Mouse (Mus musculus): ENCODE measurements around the gene Svs1. TPM values are rescaled to one million over a fixed set of nuclear protein-coding genes. Genes with fewer than 3 reads are reported as not detected.

Svs1 gene
- total RNA-seq, 2 experiments from 2014 or later, result not detected

DNA sequence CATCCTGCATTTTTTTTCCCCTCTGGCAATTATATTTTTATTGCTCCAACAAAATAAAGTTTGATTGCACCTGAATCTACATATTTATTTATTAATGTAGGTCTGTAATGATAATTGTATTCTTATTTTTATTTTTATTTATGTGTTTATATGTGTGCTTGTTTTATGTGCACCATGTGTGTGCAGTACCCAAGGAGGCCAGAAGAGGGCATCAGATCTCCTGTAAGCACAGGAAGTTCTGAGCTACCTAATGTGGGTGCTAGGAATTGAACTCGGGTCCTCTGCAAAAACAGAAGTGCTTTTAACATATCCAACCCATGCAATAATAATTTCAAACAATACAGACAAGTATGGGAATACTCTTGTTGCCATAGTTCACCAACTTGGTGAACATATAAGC, 23.0 kb downstream of the Svs1 start:
- DNase-seq (ENCODE audit: low spot score in 2 of 2), result no peak

DNA sequence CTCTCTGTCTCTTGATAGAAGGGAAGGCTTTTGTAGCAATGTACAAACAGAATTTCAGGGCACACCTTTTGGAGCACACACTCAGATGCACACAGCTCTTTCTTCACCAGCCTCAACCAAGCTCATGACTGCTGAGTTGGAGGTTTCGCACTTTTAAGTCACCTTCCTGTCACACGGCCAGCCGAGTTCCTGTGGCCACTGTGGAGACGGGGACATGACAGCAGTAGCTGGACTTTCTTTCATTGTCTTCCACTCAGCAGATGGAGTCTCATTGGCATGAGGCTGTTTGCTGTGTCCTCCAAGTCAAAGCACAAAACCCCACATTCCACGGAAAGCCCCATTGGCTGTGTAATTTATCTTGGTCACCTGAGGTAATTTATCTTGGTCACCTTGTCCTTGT, 24.5 kb downstream of the Svs1 start:
- no peak for DNase-seq (ENCODE audit: low spot score in 2 of 2)

DNA sequence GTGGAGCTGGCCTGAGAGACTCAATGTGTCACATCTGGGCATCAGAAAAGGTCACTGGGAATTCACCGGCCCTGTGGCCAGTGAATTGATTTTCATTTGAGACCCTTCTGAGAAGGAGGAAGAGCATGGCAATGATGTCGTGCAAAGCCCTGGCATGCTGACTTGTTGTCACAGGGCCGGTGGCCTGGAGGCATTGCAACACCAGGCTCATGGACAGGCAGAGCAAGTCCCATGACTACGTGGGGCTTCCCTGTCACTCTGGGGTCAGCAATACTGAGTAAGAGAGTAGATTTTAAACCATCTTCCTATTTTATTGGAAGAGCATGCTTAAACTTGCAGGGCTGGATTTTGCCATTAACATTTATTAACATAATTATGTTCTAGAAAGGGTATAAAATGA, 26.4 kb downstream of the Svs1 start:
- no peak for DNase-seq (ENCODE audit: low spot score in 2 of 2)

DNA sequence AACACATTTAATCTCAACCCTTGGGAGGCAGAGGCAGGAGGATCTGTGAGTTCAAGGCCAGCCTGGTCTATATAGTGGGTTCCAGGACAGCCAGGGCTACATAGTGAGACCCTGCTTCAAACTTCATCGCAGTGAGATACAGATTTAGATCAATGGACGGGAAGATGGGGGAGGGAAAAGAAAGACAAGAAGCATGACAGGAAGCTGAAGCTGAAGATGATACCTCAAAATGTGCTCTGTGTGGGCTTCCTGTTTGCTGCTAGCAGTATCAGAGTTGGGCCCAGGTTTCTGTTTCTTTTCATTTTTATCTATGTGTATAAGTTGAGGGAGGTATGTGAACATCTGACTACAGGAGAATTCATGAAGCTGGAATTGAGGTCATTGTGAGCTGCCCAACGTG, 26.8 kb downstream of the Svs1 start:
- DNase-seq (ENCODE audit: low spot score in 2 of 2), result no peak

DNA sequence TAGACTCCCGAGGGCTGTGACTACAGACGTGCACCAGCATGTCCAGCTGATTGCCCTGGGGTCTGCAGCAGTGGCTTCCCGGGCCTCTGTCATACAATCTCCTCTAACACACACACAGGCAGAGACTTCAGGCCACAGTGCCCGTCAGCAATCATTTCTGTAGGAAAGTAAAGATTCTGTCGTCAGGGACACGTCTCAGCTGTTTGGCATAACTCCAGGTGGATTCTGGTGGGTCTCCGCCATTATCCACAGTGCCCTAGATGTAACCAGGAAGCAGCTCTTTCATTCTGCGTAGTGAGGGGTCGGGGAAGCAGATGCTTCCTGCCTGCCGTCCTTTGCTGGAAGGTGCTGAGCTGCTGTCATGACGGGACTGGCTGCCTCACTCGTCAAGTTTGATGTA, 30.5 kb downstream of the Svs1 start:
- no peak for DNase-seq (ENCODE audit: low spot score in 2 of 2)

DNA sequence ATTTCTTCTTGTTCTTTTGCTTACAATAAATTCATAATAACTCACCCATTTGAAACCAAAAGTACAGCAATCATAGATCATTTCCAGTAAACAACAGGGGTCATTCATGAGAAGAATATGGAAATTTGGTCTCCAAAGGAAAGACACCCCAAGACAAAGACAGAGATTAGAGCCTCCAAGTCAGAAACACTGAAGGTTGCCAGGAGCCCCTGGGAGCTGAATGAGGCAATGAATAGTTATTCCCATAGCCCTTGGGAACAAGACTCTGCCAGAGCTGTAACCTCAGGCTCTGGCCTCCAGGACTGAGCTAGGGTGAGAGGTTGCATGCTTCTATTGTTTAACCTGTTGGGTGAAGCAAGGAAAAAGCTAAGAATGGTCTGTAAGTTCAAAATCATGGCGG, 32.7 kb downstream of the Svs1 start:
- DNase-seq (ENCODE audit: low spot score in 2 of 2), result no peak

DNA sequence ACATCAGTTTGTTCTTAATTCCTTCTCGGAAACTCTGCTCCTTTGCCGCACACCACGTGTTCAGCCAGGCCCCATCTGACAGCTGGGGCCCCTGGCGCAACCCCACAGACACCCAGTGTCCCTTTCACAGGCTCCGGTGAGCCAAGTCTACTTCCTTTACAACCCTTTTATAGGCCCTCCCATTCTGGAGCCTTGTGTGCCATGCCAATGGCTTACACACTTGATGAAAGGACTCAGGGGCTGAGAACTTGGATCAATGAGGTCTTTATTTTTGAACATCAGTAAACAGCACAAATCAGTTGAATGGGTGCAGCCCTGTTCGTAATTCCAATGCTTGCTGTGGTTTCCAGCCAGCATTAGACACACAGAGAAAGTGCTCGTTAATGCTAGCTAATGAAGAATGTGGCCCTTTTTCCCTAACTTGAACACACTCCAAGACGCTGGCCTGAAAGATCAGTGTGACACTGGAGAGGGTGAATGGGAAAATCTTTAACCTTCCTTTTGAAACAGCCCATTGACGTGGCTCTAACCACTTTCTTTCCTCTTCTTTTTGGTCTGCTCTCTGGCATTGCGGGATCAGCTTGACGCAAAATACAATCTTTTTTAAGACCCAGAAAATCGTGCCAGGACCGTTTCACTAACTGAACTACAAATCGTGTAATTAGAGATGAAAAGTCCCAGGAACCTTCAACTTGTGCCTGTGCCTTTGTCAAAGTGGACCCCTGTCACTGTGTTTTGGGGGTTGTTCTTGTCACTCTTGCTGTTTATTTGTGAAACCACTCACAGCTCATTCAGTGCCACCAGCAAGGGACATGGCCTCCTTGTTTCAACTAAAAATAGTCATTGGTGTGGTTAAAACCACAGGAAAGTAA, 34.7 kb downstream of the Svs1 start:
- no peak for DNase-seq (ENCODE audit: low spot score in 2 of 2)

DNA sequence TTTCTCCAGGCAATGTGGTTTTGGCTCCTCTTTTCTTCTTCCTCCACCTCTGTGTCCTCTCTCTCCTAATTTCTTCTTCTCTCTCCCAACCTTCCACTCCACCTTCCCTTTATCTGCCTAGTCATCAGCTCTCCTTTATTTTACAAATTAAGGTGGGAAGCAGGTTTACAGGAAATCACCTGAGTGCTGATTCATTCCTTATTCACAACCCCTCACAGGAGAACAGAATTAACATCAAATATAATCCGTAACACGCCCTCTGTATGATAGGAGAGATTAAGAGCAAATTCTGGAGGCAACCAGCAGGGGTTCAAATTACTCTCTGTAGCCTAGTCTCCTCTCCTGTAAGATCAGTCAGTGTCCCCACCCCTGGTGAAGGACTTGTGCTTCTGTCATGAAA, 35.7 kb downstream of the Svs1 start:
- DNase-seq (ENCODE audit: low spot score in 2 of 2), result no peak

DNA sequence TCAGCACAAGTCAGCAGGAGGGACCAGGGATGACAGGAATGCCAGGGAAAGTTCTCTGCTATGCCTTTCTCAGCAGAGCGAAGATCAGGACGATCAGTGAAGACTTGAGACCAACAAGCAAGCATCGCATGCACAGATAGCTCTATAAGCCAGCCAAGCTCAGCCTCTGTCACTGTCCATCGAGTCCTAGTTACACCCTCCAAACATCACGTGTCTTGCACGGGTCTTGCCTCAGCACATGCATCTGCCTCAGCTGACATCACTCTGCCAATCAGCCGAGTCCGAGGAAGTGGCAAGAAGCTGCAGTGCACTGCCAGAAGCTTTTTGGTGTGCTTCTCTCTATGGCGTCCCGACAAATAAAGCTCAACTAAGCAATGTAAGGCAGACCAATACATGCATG, 36.7 kb downstream of the Svs1 start:
- DNase-seq (ENCODE audit: low spot score in 2 of 2), result no peak

DNA sequence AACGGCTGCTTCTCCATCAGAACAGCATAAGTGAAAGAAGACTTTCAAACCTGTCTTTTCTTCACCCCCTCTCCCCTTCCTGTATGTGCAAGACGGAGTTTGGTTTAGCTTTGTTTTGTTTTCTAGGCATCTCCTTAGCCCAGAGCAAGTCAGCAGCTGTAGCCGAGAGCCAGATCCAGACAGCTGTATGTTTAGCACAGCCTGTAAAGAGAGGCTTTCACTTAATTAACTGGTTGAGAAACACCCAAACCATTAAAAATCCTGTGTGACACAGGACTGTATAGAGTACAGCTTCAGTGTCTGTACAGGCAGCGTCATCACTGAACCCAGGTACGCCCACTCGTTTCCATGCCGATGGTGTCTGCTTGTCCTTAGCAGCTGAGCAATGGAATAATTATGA, 38.6 kb downstream of the Svs1 start:
- no peak for DNase-seq (ENCODE audit: low spot score in 2 of 2)

DNA sequence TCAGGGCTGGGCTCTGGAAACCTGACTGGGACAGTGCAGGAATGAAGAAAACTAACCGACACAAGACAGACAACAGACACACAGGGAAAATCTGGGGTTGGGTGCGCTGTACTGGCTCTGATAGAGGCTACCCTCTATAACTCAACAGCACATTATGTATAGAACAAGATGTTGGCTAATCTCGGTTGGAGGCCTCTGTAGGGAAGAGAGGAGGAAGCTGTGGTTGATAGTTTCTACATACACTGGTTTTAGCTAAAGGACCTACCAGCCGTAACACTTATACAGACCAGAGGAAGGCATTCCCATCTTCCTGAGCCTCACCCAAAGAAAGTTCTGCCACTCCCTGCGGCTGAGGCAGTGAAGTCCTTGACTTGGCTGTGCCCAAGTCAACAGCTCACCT, 39.8 kb downstream of the Svs1 start:
- DNase-seq (ENCODE audit: low spot score in 2 of 2), result no peak

DNA sequence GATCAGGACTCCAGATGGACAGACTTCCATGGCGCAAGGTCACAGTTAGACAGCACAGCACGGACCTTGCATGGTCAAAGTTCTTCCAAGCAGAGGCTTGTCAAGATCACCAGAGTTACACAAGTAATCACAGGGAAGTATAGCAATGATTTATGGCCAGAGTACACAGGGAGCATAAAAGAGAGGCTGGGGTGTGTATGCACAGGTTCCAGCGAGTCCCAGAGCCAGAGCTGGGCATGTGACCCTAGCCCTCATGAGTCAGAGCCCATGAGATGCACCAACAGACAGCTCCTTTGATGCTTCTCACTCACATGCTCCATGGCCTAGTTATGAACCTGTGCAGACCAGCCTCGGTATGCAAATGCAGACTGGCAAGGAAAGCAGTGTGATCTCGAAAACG, 41.4 kb downstream of the Svs1 start:
- no peak for DNase-seq (ENCODE audit: low spot score in 2 of 2)

DNA sequence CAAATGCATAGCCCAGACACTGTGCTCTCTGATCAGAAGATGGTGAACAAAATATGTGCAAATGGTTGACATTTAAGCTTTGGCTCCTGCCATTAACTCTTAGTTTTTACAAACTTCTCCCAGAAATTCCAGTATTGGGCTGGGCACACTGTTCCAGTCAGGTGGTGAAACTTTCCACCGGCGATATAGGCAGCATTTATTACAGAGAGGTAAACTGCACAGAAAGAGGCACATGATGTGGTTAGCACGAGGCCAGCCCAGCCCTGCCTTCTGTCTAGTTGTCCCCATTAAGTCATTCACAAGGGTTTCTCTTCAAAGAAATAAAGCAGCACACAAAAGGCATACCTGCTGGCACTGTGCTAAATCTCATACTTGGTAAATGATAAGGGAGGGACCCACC, 42.0 kb downstream of the Svs1 start:
- DNase-seq (ENCODE audit: low spot score in 2 of 2), result no peak

DNA sequence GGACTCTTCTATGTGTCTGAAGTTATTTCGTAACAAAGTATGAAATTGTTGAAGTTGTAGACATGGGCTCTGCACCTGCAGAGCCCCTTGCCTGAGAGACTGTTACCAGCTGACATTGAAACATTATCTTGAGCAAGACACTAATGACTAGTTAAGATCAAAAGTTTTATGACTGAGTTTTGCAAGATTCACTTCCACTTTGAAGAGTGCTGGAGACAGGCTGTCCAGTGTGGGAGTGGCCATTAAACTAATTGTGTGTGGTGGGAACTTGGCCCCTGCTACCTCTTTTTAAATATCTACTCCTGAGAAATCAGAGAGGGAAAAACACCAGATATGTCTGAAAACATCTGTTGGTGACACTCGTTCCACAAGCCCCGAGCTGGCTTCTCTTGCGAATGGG, 44.6 kb downstream of the Svs1 start:
- no peak for DNase-seq (ENCODE audit: low spot score in 2 of 2)

DNA sequence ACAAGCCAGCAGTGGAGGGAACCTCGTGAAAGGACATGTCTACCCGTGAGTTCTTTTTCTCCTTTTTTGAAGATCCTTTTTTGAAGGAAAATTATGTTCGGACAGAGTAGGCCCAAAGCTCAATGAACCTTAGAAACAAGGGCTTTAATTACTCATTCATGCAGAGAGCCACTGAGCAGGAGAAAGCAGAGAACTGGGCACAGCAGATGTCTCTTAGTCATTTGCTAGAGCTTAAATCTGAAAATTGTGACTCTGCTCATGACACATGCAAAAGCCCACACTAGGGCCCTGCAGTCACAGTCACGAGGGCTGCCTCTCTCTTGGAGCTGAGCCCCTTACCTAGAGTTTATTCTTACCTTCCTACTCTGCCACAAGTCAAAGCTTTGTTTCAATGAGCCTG, 46.1 kb downstream of the Svs1 start:
- no peak for DNase-seq (ENCODE audit: low spot score in 2 of 2)

DNA sequence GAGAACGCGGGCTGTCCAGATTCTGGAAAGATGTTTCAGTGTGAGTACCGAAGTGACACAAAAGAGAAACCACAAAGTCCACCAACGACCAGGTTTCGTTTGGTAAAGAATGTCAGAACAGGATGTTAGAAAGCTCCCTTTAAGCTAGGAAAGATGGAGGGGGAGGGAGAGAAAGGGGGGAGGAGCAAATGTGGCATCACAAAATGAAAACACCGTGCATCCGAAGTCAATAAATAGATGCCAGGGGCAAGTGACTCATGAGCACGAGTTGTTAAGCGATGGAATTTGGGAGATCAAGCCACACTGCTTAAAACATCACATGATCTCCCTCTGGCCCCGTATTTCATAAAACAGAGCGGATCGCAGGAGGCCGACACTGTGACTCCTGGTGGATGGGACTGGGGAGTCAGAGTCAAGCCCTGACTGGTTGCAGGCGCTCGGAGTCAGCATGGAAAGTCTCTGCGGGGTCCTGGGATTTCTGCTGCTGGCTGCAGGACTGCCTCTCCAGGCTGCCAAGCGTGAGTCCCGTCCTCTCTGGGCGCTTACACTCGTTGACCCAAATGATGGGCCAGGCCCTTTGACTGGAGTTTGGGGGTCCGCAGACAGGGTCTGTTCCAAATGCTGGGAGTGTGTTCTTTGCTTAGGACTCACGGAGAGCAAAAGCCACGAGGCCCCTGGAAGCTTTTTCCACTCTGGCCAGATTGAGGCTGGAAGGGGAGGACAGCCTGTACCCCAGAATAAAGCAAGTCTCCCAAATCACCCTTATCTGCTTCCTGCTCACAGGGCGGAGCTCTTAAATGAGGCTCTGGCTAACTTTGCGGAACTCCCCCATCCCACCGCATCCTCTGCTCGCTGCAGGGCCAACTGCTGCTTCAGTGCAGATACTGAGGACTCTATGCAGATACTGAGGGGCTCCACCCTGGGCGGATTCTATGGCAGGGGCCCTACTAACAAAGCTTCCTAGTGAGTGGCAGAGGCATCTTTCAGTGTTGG, 49.9 kb downstream of the Svs1 start, which contains the start of gene Gpnmb:
Gene Gpnmb, plus strand, starts transcription at position 272 of the 993 bp plus-strand sequence.
- DNase-seq (ENCODE audit: low spot score in 2 of 2), result no peak

DNA sequence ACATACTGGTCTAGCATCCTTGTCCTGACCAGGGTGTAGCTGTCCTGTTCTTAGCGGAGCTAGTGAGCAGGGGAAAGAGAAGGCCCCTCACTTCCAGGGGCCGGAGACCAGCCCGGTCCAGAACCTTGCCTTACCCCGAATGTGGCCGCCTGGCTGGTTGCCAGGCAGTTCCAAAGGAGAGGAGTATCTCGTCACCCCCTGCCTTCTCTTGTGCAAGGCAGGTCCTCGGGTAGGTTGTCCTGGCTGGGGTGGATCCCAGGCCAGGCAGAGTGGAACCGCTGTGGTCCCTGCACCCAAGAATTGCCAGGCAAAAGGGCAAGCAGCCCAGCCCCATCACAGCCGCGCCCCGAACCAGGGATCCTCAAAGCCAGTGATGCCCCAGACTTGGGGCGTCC, 50.6 kb downstream of the Svs1 start:
- DNase-seq (ENCODE audit: low spot score in 2 of 2), result no peak

DNA sequence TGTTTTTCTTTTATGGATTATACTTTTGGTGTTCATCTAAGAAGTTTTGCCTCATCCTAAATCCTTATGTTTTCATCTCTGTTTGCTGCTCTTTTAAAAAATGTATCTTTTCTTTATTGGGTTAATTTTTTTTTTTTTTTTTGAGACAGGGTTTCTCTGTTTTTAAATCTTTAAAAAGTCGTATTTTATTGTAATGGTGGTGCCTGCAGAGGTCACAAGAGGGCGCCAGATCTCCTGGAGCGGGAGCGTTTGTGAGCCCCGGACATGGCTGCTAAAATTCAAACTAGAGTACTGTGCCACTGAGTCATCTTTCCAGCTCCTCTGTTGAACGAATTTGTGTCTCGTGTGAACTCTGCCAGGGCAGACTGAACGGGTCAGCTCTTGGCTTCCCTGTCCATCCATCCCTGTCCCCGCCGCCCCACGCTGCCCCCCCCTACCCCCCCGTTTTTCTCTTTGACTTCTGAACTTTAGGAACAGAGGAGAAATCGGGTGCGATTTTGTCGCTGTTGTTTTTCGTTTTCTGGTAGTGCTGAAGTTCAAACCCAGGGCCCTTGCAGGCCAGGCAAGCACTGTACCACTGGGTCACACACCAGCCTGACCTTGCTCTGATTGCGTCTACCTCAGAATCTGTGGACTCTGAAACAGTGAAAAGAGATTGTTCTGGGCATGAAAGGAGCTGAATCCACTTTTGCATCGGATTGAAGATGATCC, 53.0 kb downstream of the Svs1 start:
- peak in 1 of 2 experiments; percentile 70 for DNase-seq (ENCODE audit: low spot score in 2 of 2)

All from gastrocnemius, postnatal 4 days (tissue).